Mouse (Mus musculus): ENCODE results near the gene Map1s. TPM values are rescaled to one million over a fixed set of nuclear protein-coding genes. Genes with fewer than 3 reads are reported as not detected.

The Map1s gene
- polyA plus RNA-seq, 1 experiment from 2014 or later: 67.8 TPM

DNA sequence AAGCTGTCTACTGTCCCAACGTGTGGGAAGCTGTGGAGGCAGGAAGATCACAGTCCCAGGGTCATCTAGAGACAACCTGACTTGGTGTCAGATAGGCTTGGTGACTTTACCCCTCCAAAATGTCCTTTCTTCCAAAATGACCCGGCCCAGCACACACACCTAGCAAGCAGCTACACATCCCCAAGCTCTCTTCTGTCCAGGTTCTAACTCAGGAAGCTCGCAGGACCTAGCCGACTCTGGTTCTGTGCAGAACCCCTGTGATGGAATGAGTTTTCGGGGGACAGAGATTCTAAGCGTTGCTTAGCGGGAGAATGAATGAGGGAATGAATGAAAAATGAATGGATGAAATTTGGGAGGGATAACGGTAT lies 285 bp upstream of the Map1s start:
- Histone ChIP-seq H3K4me3 (peak overlapping the region; percentile 94), H3K9me3 (no peaks in the 10 kb centered on the region), H3K27ac (replicated peaks) (peak overlapping the region; percentile 98), H3K27me3 (replicated peaks; ENCODE audit: low read depth, poor library complexity, severe bottlenecking) (peaks cover 10% of the 10 kb centered on the region; the same call in 1 of the 2 replicates), H3K36me3 (replicated peaks) (peaks cover 13% of the 10 kb centered on the region), H3K4me1 (peaks cover 22% of the 10 kb centered on the region)
- DNase-seq (ENCODE audit: low spot score): no peak
- WGBS: 19% methylated on average over 8 of the region's 8 CpGs

DNA sequence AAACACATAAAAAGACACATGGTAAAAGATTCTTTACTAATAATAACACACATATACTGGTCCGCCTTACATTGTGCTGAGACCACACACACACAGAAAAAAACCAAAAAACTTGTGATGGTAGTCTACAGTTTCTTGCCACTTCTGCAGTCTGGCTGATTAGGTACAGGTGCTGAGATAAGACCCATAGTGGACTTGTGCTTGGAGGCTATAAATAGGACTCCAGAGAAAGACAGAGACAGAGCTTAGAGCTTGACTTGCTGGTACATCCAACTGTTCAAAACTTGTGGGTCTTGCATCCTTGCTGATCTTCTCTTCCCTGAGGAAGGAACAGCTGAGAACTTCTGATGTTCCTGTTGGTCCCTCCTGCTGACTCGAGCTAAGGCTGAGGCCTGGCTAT lies 1.8 kb downstream of the Map1s start:
- WGBS: 90% methylated on average over 2 of the region's 2 CpGs
- H3K4me1 ChIP-seq: peaks cover 22% of the 10 kb centered on the region
- H3K27me3 ChIP-seq (replicated peaks; ENCODE audit: low read depth, poor library complexity, severe bottlenecking): peaks cover 4% of the 10 kb centered on the region; the same call in 1 of the 2 replicates
- H3K4me3 ChIP-seq: no peak overlapping the region
- H3K9me3 ChIP-seq: no peaks in the 10 kb centered on the region
- H3K27ac ChIP-seq (replicated peaks): no peak overlapping the region
- peaks cover 33% of the 10 kb centered on the region for H3K36me3 ChIP-seq (replicated peaks)
- DNase-seq (ENCODE audit: low spot score): no peak

DNA sequence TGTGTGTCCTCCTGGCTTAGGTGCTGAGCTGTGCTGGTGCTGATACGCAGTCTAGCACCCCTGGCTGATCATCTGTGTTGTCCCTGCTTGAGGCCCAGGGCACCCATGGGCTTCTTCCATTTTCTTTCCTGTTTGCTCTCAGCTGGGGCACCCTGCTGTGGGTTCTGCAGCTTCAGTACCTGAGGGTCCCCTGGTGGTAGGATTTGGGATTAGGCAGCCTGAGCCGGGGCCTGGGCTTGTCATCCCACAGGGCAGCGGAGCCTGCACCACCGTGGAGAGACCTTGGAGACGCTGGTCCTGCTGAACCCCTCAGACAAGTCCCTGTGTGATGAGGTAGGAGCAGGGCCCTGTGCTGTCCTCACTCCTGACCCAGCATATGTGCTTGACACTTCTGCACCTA lies 5.9 kb downstream of the Map1s start:
- Histone ChIP-seq H3K36me3 (replicated peaks) (peaks cover 74% of the 10 kb centered on the region), H3K4me3 (no peak overlapping the region), H3K27ac (replicated peaks) (no peak overlapping the region), H3K4me1 (peaks cover 9% of the 10 kb centered on the region), H3K9me3 (no peaks in the 10 kb centered on the region), H3K27me3 (replicated peaks; ENCODE audit: low read depth, poor library complexity, severe bottlenecking) (no peaks in the 10 kb centered on the region)
- 86% methylated on average over 5 of the region's 5 CpGs for WGBS
- DNase-seq (ENCODE audit: low spot score): no peak

DNA sequence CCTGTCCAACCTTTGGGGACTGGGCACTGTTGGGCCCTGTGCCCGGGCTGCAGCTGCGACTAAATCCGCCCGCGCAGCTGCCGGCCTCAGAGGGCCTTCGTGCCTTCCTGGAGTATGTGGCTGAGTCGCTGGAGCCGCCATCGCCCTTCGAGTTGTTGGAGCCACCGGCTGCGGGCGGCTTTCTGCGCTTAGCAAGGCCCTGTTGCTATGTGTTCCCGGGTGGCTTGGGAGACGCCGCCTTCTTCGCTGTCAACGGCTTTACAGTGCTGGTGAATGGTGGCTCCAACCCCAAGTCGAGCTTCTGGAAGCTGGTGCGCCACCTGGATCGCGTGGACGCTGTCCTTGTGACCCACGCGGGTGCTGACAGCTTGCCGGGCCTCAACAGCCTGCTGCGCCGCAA lies 7.2 kb downstream of the Map1s start:
- Histone ChIP-seq H3K27ac (replicated peaks) (no peak overlapping the region), H3K4me3 (no peak overlapping the region), H3K27me3 (replicated peaks; ENCODE audit: low read depth, poor library complexity, severe bottlenecking) (no peaks in the 10 kb centered on the region), H3K9me3 (no peaks in the 10 kb centered on the region), H3K36me3 (replicated peaks) (peaks cover 84% of the 10 kb centered on the region), H3K4me1 (no peaks in the 10 kb centered on the region)
- DNase-seq (ENCODE audit: low spot score): no peak
- 95% methylated on average over 30 of the region's 30 CpGs for WGBS

DNA sequence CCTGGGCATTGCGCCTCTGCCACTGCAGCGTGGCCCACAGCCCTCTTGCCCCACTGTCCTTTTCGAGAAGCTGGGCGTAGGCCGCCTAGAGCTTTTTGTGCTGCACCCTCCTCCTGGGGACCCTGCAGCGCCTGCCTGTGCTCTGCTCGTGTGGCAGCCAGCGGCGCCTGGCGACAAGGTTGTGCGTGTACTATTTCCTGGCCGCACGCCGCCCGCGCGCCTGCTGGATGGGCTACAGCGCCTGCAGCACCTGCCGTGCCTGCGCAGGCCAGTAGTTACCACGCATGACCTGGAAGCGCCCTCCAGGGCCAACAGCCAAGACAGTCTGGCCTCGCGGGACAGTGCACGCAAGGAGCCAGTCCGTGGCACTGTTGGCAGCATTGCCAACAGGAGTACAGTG lies 7.8 kb downstream of the Map1s start:
- Histone ChIP-seq H3K27ac (replicated peaks) (no peak overlapping the region), H3K4me1 (no peaks in the 10 kb centered on the region), H3K27me3 (replicated peaks; ENCODE audit: low read depth, poor library complexity, severe bottlenecking) (no peaks in the 10 kb centered on the region), H3K36me3 (replicated peaks) (peaks cover 90% of the 10 kb centered on the region), H3K4me3 (no peak overlapping the region), H3K9me3 (no peaks in the 10 kb centered on the region)
- no peak for DNase-seq (ENCODE audit: low spot score)
- WGBS: 95% methylated on average over 26 of the region's 26 CpGs

DNA sequence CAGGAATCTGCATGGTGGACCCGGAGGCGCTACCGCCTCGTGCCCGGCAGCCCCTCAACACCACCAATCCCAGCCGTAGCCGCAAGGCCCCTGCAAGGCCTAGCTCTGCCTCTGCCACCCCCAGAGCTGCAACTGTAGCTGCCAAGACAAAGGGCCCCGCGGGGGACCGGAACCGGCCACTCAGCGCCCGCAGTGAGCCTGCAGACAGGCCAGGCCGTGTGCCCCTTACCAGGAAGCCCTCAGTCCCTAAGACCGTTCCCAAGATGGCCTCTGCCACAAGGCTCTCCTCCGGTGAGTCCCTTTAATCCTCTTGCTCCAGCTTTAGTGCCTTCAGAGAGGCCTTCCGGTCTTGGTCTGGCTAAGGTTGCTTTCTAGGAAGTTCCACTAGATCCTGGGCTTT lies 9.0 kb downstream of the Map1s start:
- H3K9me3 ChIP-seq: no peaks in the 10 kb centered on the region
- no peaks in the 10 kb centered on the region for H3K4me1 ChIP-seq
- no peak overlapping the region for H3K27ac ChIP-seq (replicated peaks)
- WGBS: 93% methylated on average over 17 of the region's 17 CpGs
- DNase-seq (ENCODE audit: low spot score): no peak
- H3K27me3 ChIP-seq (replicated peaks; ENCODE audit: low read depth, poor library complexity, severe bottlenecking): no peaks in the 10 kb centered on the region
- peaks cover 92% of the 10 kb centered on the region for H3K36me3 ChIP-seq (replicated peaks)
- H3K4me3 ChIP-seq: no peak overlapping the region

DNA sequence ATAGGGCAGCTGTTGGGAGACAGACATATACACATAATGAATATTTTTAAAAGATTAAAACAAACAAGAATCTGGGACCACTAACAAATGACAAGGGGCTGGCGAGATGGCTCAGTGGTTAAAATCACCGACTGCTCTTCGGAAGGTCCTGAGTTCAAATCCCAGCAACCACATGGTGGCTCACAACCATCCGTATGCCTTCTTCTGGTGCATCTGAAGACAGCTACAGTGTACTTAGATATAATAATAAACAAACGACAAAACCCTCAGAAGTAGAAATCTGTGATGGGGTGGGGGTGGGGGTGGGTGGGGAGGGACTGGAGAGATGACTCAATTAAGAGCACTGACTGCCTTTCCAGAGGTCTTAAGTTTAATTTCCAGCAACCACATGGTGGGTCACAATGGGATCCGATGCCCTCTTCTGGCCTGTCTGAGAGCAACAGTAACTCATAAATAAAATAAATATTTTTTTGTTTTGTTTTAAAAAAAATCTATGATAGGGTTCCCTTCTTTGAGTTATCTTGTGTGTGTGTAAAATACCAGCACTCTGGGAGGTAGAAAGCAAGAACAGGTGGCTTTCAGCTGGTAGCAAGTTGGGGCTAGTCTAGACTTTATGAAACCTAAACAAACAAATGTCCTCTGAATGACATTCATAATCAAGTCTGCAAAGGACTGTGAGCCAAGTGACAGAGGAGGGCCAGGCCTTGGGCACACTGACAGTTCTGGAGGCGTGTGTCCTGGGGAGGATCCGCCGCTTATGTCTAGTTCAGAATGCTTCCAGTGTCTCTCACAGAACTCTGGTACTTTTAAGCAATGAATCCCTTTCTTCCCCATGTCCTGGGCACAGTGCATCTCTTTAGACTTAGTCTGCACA lies 14.6 kb downstream of the Map1s start:
- Histone ChIP-seq H3K27ac (replicated peaks) (no peak overlapping the region), H3K27me3 (replicated peaks; ENCODE audit: low read depth, poor library complexity, severe bottlenecking) (no peaks in the 10 kb centered on the region), H3K36me3 (replicated peaks) (peaks cover 67% of the 10 kb centered on the region), H3K9me3 (no peaks in the 10 kb centered on the region), H3K4me1 (no peaks in the 10 kb centered on the region), H3K4me3 (no peak overlapping the region)
- WGBS: 92% methylated on average over 9 of the region's 9 CpGs
- DNase-seq (ENCODE audit: low spot score): no peak

DNA sequence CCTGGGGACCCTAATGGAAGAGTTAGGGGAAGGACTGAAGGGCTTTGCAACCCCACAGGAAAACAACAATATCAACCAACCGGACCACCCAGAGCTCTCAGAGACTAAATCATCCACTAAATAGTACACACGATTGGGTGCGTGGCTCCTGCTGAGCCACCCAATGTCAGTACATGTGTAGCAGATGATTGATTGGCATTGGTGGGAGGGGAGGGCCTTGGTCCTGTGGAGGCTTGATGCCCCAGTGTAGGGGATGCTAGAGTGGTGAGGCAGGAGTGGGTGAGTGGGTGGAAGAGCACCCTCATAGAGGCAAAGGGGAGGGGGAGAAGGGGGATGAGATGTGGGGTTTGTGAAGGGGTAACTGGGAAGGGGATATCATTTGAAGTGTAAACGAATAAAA lies 18.4 kb downstream of the Map1s start:
- WGBS: 92% methylated on average over 4 of the region's 4 CpGs
- no peaks in the 10 kb centered on the region for H3K9me3 ChIP-seq
- no peaks in the 10 kb centered on the region for H3K27me3 ChIP-seq (replicated peaks; ENCODE audit: low read depth, poor library complexity, severe bottlenecking)
- H3K36me3 ChIP-seq (replicated peaks): peaks cover 29% of the 10 kb centered on the region
- no peak overlapping the region for H3K27ac ChIP-seq (replicated peaks)
- no peak overlapping the region for H3K4me3 ChIP-seq
- no peak for DNase-seq (ENCODE audit: low spot score)
- no peaks in the 10 kb centered on the region for H3K4me1 ChIP-seq

DNA sequence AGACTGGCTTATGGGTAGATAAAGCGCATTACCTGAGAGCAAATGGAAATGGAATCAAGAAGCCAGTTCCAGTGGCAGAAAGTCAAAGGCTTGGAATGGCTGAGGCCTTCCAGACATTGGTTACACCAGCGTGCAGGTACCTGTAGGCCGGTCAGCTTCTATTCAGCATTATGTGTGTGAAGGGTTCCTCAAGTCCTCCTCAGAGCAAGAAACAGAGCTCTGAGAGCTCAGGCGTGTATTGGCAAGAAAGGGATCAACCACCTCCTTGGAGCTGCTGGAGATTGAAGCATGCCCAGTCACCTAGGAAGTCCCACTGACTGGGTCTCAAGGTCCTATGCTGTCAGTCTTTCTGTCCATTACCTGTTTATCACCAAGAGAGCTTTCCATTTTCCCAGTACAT lies 20.0 kb downstream of the Map1s start:
- H3K4me1 ChIP-seq: no peaks in the 10 kb centered on the region
- no peak overlapping the region for H3K4me3 ChIP-seq
- H3K9me3 ChIP-seq: no peaks in the 10 kb centered on the region
- 91% methylated on average over 4 of the region's 4 CpGs for WGBS
- no peak for DNase-seq (ENCODE audit: low spot score)
- no peak overlapping the region for H3K27ac ChIP-seq (replicated peaks)
- no peaks in the 10 kb centered on the region for H3K27me3 ChIP-seq (replicated peaks; ENCODE audit: low read depth, poor library complexity, severe bottlenecking)
- peaks cover 14% of the 10 kb centered on the region for H3K36me3 ChIP-seq (replicated peaks)

DNA sequence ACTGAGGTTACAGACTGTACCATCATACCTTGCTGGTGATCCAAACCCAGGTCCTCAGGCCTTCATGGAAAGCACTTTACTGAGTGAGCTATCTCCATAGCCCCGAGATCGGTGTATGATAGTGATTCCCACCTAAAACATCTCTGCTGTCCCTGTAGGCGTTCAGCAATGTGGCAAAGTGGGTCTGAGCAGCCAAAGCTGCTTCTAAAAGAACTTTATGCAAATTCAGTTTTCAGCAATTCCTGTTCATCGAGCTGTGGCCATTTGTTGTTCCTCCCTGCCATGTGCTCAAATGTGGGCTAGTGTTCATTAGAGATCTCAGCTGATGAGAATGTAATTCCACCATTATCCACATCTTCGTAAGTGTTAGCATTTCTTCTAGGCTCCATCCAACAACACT lies 20.7 kb downstream of the Map1s start:
- DNase-seq (ENCODE audit: low spot score): no peak
- Histone ChIP-seq H3K27ac (replicated peaks) (no peak overlapping the region), H3K4me1 (no peaks in the 10 kb centered on the region), H3K27me3 (replicated peaks; ENCODE audit: low read depth, poor library complexity, severe bottlenecking) (no peaks in the 10 kb centered on the region), H3K36me3 (replicated peaks) (peaks cover 8% of the 10 kb centered on the region), H3K9me3 (no peaks in the 10 kb centered on the region), H3K4me3 (no peak overlapping the region)
- WGBS: 91% methylated on average over 5 of the region's 5 CpGs

DNA sequence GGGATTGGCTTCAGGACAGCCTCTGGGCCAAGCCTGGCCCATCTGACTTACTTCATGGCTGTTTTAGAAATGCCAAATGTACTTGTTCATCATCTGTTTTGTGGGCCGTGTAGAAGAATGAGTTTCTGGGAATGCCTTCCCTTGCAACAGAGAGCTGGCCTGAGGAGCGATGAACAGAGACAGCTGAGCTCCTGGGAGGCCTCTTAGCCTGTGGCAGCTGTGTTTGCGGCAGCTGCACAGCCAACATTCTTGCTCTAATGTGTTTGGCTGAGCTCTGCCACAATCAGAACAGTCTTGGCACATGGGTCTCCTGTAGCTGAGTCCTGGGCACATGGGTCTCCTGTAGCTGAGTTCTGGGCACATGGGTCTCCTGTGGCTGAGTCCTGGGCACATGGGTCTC lies 22.4 kb downstream of the Map1s start:
- no peak for DNase-seq (ENCODE audit: low spot score)
- WGBS: 91% methylated on average over 3 of the region's 3 CpGs
- H3K4me1 ChIP-seq: no peaks in the 10 kb centered on the region
- no peak overlapping the region for H3K27ac ChIP-seq (replicated peaks)
- H3K27me3 ChIP-seq (replicated peaks; ENCODE audit: low read depth, poor library complexity, severe bottlenecking): no peaks in the 10 kb centered on the region
- H3K36me3 ChIP-seq (replicated peaks): peaks cover 2% of the 10 kb centered on the region; the same call in 1 of the 2 replicates
- no peaks in the 10 kb centered on the region for H3K9me3 ChIP-seq
- H3K4me3 ChIP-seq: no peak overlapping the region

DNA sequence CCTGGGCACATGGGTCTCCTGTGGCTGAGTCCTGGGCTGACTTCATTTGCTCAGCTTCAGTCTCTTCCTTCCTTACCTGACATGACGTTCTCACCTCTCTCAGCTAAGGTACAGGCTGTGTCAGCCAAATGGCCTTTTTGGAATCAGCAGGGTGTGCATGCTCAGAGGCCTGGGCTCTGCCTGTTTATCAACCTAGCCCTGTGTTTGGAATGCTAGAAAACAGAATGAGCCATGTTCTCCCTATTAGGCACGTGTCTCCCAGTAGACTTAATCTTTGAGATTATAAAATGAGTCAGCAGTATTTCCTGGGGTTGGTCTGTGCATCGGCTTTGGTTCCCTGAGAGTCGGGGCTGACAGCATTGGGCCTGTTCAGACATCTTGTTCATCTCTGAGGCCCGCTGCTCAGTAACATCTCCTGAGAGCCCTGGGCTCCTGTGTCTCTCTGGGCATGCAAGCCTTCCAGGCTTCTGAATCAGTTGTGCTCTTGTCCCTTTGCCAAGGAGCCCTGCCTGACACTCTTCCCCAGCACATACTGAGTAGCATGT lies 23.1 kb downstream of the Map1s start:
- Histone ChIP-seq H3K27ac (replicated peaks) (no peak overlapping the region), H3K4me3 (no peak overlapping the region), H3K9me3 (no peaks in the 10 kb centered on the region), H3K27me3 (replicated peaks; ENCODE audit: low read depth, poor library complexity, severe bottlenecking) (no peaks in the 10 kb centered on the region), H3K36me3 (replicated peaks) (peaks cover 2% of the 10 kb centered on the region; the same call in 1 of the 2 replicates), H3K4me1 (no peaks in the 10 kb centered on the region)
- no peak for DNase-seq (ENCODE audit: low spot score)
- 84% methylated on average over 5 of the region's 5 CpGs for WGBS

DNA sequence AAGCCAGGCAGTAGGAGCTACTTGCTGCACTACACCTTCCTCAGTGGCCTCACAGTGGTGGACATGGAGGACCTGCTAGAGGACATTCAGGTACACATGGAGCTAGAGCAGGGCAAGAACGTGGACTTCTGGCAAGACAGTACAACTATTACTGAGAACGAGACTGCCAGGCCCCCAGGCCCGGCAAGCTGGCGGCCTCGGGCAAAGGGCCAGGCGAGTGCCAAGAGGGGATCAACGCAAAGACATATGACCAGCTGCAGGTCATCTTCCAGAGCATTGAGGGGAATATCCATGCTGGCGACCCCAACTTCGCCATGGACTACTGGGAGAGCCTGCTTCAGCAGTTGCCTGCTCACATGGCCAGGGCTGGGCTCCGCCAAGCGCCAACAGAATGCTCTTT lies 26.0 kb downstream of the Map1s start:
- DNase-seq (ENCODE audit: low spot score): no peak
- no peak overlapping the region for H3K4me3 ChIP-seq
- H3K4me1 ChIP-seq: no peaks in the 10 kb centered on the region
- no peaks in the 10 kb centered on the region for H3K9me3 ChIP-seq
- no peak overlapping the region for H3K27ac ChIP-seq (replicated peaks)
- no peaks in the 10 kb centered on the region for H3K27me3 ChIP-seq (replicated peaks; ENCODE audit: low read depth, poor library complexity, severe bottlenecking)
- H3K36me3 ChIP-seq (replicated peaks): peaks cover 2% of the 10 kb centered on the region; the same call in 1 of the 2 replicates
- whole genome bisulfite sequencing: 92% methylated on average over 11 of the region's 11 CpGs

All from embryonic facial prominence, embryonic 10.5 days (tissue).